Mouse (Mus musculus): ENCODE measurements at regions not wholly inside any gene's neighbourhood (a gene's known extent, or its start where the extent isn't known, plus 50 kb on each side); places are given as distances from the start of the nearest gene placed in this dataset.

- H3K4me2 ChIP-seq (ENCODE audit: low read depth): no peak overlapping the region
- 88% methylated on average over 8 of the region's 8 CpGs for WGBS
- no peak overlapping the region for H3K9ac ChIP-seq (ENCODE audit: low read length)
These were observed 105.3 kb upstream of the Irx3 start for GRCm38 (mm10) chr8:91907178-91907577.

GRCm38 (mm10) chr8:91901525-91902281, 99.8 kb upstream of the Irx3 start:
- Histone ChIP-seq H3K4me3 (ENCODE audit: low read depth, low read length) (no peak overlapping the region), H3K9ac (ENCODE audit: low read length) (no peak overlapping the region), H3K4me2 (ENCODE audit: low read depth) (no peak overlapping the region), H3K9me3 (ENCODE audit: control insufficient read depth, low read length) (no peaks in the 10 kb centered on the region), H3K27ac (ENCODE audit: low read depth, low read length) (no peak overlapping the region), H3K36me3 (ENCODE audit: control insufficient read depth, insufficient read depth, low read length) (no peaks in the 10 kb centered on the region), H3K27me3 (ENCODE audit: control insufficient read depth, insufficient read depth, low read length) (0 out of 2 replicates have a peak, but pooled peaks cover 2% of the 10 kb centered on the region), H3K4me1 (ENCODE audit: control insufficient read depth, insufficient read depth, low read length) (no peaks in the 10 kb centered on the region)
- ATAC-seq (ENCODE audit: insufficient read depth, low FRiP score, low TSS enrichment): no peak
- 89% methylated on average over 10 of the region's 10 CpGs for WGBS
- no peak for DNase-seq (ENCODE audit: low spot score)

More at GRCm38 (mm10) chr8:91907178-91907577, 105.3 kb upstream of the Irx3 start:
- ATAC-seq (ENCODE audit: insufficient read depth, low FRiP score, low TSS enrichment): no peak
- no peaks in the 10 kb centered on the region for H3K4me1 ChIP-seq (ENCODE audit: control insufficient read depth, insufficient read depth, low read length)
- no peak overlapping the region for H3K4me3 ChIP-seq (ENCODE audit: low read depth, low read length)
- no peak overlapping the region for H3K27ac ChIP-seq (ENCODE audit: low read depth, low read length)
- DNase-seq (ENCODE audit: low spot score): no peak
- H3K9me3 ChIP-seq (ENCODE audit: control insufficient read depth, low read length): no peaks in the 10 kb centered on the region
- no peaks in the 10 kb centered on the region for H3K36me3 ChIP-seq (ENCODE audit: control insufficient read depth, insufficient read depth, low read length)
- H3K27me3 ChIP-seq (ENCODE audit: control insufficient read depth, insufficient read depth, low read length): no peaks in the 10 kb centered on the region

- Histone ChIP-seq H3K36me3 (ENCODE audit: control insufficient read depth, insufficient read depth, low read length) (no peaks in the 10 kb centered on the region), H3K27me3 (ENCODE audit: control insufficient read depth, insufficient read depth, low read length) (0 out of 2 replicates have a peak, but pooled peaks cover 2% of the 10 kb centered on the region), H3K27ac (ENCODE audit: low read depth, low read length) (no peak overlapping the region), H3K4me1 (ENCODE audit: control insufficient read depth, insufficient read depth, low read length) (no peaks in the 10 kb centered on the region), H3K4me3 (ENCODE audit: low read depth, low read length) (no peak overlapping the region), H3K9ac (ENCODE audit: low read length) (no peak overlapping the region), H3K4me2 (ENCODE audit: low read depth) (no peak overlapping the region), H3K9me3 (ENCODE audit: control insufficient read depth, low read length) (no peaks in the 10 kb centered on the region)
- WGBS: 79% methylated on average over 7 of the region's 7 CpGs
- DNase-seq (ENCODE audit: low spot score) (no peak), ATAC-seq (ENCODE audit: insufficient read depth, low FRiP score, low TSS enrichment) (no peak)
These were observed 97.9 kb upstream of the Irx3 start for GRCm38 (mm10) chr8:91899747-91900146.

- Histone ChIP-seq H3K27me3 (ENCODE audit: control insufficient read depth, insufficient read depth, low read length) (0 out of 2 replicates have a peak, but pooled peaks cover 2% of the 10 kb centered on the region), H3K9me3 (ENCODE audit: control insufficient read depth, low read length) (no peaks in the 10 kb centered on the region), H3K4me3 (ENCODE audit: low read depth, low read length) (no peak overlapping the region), H3K9ac (ENCODE audit: low read length) (no peak overlapping the region), H3K36me3 (ENCODE audit: control insufficient read depth, insufficient read depth, low read length) (no peaks in the 10 kb centered on the region), H3K27ac (ENCODE audit: low read depth, low read length) (no peak overlapping the region), H3K4me1 (ENCODE audit: control insufficient read depth, insufficient read depth, low read length) (no peaks in the 10 kb centered on the region), H3K4me2 (ENCODE audit: low read depth) (no peak overlapping the region)
- DNase-seq (ENCODE audit: low spot score): no peak
- 55% methylated on average over 7 of the region's 7 CpGs for WGBS
- ATAC-seq (ENCODE audit: insufficient read depth, low FRiP score, low TSS enrichment): no peak
These were observed 95.5 kb upstream of the Irx3 start for GRCm38 (mm10) chr8:91897381-91897780.

GRCm38 (mm10) chr8:91895987-91896386, 94.1 kb upstream of the Irx3 start:
- 50% methylated on average over 6 of the region's 6 CpGs for WGBS
- no peak for ATAC-seq (ENCODE audit: insufficient read depth, low FRiP score, low TSS enrichment)
- H3K27ac ChIP-seq (ENCODE audit: low read depth, low read length): no peak overlapping the region
- no peaks in the 10 kb centered on the region for H3K9me3 ChIP-seq (ENCODE audit: control insufficient read depth, low read length)
- no peak overlapping the region for H3K4me2 ChIP-seq (ENCODE audit: low read depth)
- H3K4me1 ChIP-seq (ENCODE audit: control insufficient read depth, insufficient read depth, low read length): 0 out of 2 replicates have a peak, but pooled peaks cover 2% of the 10 kb centered on the region
- no peak overlapping the region for H3K4me3 ChIP-seq (ENCODE audit: low read depth, low read length)
- DNase-seq (ENCODE audit: low spot score): no peak
- H3K36me3 ChIP-seq (ENCODE audit: control insufficient read depth, insufficient read depth, low read length): no peaks in the 10 kb centered on the region
- no peak overlapping the region for H3K9ac ChIP-seq (ENCODE audit: low read length)
- no peaks in the 10 kb centered on the region for H3K27me3 ChIP-seq (ENCODE audit: control insufficient read depth, insufficient read depth, low read length)

GRCm38 (mm10) chr8:91884862-91885261, 83.0 kb upstream of the Irx3 start:
- H3K36me3 ChIP-seq (ENCODE audit: control insufficient read depth, insufficient read depth, low read length): no peaks in the 10 kb centered on the region
- H3K27ac ChIP-seq (ENCODE audit: low read depth, low read length): no peak overlapping the region
- H3K4me3 ChIP-seq (ENCODE audit: low read depth, low read length): no peak overlapping the region
- no peak overlapping the region for H3K4me2 ChIP-seq (ENCODE audit: low read depth)
- WGBS: 64% methylated on average over 2 of the region's 2 CpGs
- H3K27me3 ChIP-seq (ENCODE audit: control insufficient read depth, insufficient read depth, low read length): no peaks in the 10 kb centered on the region
- H3K9ac ChIP-seq (ENCODE audit: low read length): no peak overlapping the region
- H3K4me1 ChIP-seq (ENCODE audit: control insufficient read depth, insufficient read depth, low read length): no peaks in the 10 kb centered on the region
- DNase-seq (ENCODE audit: low spot score) (no peak), ATAC-seq (ENCODE audit: insufficient read depth, low FRiP score, low TSS enrichment) (no peak)
- H3K9me3 ChIP-seq (ENCODE audit: control insufficient read depth, low read length): no peaks in the 10 kb centered on the region

GRCm38 (mm10) chr8:91884325-91884724, 82.5 kb upstream of the Irx3 start:
- Histone ChIP-seq H3K4me2 (ENCODE audit: low read depth) (no peak overlapping the region), H3K27me3 (ENCODE audit: control insufficient read depth, insufficient read depth, low read length) (no peaks in the 10 kb centered on the region), H3K27ac (ENCODE audit: low read depth, low read length) (no peak overlapping the region), H3K36me3 (ENCODE audit: control insufficient read depth, insufficient read depth, low read length) (no peaks in the 10 kb centered on the region), H3K4me1 (ENCODE audit: control insufficient read depth, insufficient read depth, low read length) (no peaks in the 10 kb centered on the region), H3K4me3 (ENCODE audit: low read depth, low read length) (no peak overlapping the region), H3K9ac (ENCODE audit: low read length) (no peak overlapping the region), H3K9me3 (ENCODE audit: control insufficient read depth, low read length) (no peaks in the 10 kb centered on the region)
- ATAC-seq (ENCODE audit: insufficient read depth, low FRiP score, low TSS enrichment) (no peak), DNase-seq (ENCODE audit: low spot score) (no peak)
- WGBS: 42% methylated on average over 3 of the region's 3 CpGs

- Histone ChIP-seq H3K4me1 (ENCODE audit: control insufficient read depth, insufficient read depth, low read length) (no peaks in the 10 kb centered on the region), H3K9me3 (ENCODE audit: control insufficient read depth, low read length) (no peaks in the 10 kb centered on the region), H3K27ac (ENCODE audit: low read depth, low read length) (no peak overlapping the region), H3K9ac (ENCODE audit: low read length) (no peak overlapping the region), H3K27me3 (ENCODE audit: control insufficient read depth, insufficient read depth, low read length) (no peaks in the 10 kb centered on the region), H3K4me3 (ENCODE audit: low read depth, low read length) (no peak overlapping the region), H3K36me3 (ENCODE audit: control insufficient read depth, insufficient read depth, low read length) (no peaks in the 10 kb centered on the region), H3K4me2 (ENCODE audit: low read depth) (no peak overlapping the region)
- ATAC-seq (ENCODE audit: insufficient read depth, low FRiP score, low TSS enrichment) (no peak), DNase-seq (ENCODE audit: low spot score) (no peak)
- WGBS: 53% methylated on average over 4 of the region's 4 CpGs
These were observed 81.1 kb upstream of the Irx3 start for GRCm38 (mm10) chr8:91883012-91883411.

GRCm38 (mm10) chr8:91878886-91879285, 77.0 kb upstream of the Irx3 start:
- H3K4me1 ChIP-seq (ENCODE audit: control insufficient read depth, insufficient read depth, low read length): peaks cover 11% of the 10 kb centered on the region
- no peak for DNase-seq (ENCODE audit: low spot score)

More at GRCm38 (mm10) chr8:91878886-91879285, 77.0 kb upstream of the Irx3 start:
- WGBS: 84% methylated on average over 5 of the region's 5 CpGs
- H3K27me3 ChIP-seq (ENCODE audit: control insufficient read depth, insufficient read depth, low read length): peaks cover 12% of the 10 kb centered on the region
- H3K27ac ChIP-seq (ENCODE audit: low read depth, low read length): no peak overlapping the region
- H3K36me3 ChIP-seq (ENCODE audit: control insufficient read depth, insufficient read depth, low read length): no peaks in the 10 kb centered on the region
- no peaks in the 10 kb centered on the region for H3K9me3 ChIP-seq (ENCODE audit: control insufficient read depth, low read length)
- no peak overlapping the region for H3K4me3 ChIP-seq (ENCODE audit: low read depth, low read length)
- H3K4me2 ChIP-seq (ENCODE audit: low read depth): no peak overlapping the region
- no peak overlapping the region for H3K9ac ChIP-seq (ENCODE audit: low read length)
- no peak for ATAC-seq (ENCODE audit: insufficient read depth, low FRiP score, low TSS enrichment)
